Mouse (Mus musculus) olfactory bulb, adult 2 months (tissue): ENCODE data around the gene Cfl1. TPM values are rescaled to one million over a fixed set of nuclear protein-coding genes. Genes with fewer than 3 reads are reported as not detected.
"Not testable (repeated sequence)": the region's sequence is repeated elsewhere in the genome, so short reads cannot be mapped to it uniquely, and the experiment has no call there.

Source experiments
- H3K27ac ChIP-seq: fragments of 200-500 bp; 2 replicates; pipeline ENCODE4 v1.5.1; 2012; ENCODE audit warnings: low read depth, low read length; ENCODE audit not compliant: insufficient read depth
- H3K4me1 ChIP-seq: fragments of 200-500 bp; 2 replicates; pipeline ENCODE4 v1.6.1; 2012; ENCODE audit warnings: low read length; ENCODE audit not compliant: control insufficient read depth, insufficient read depth
- H3K4me3 ChIP-seq: fragments of 200-500 bp; 2 replicates; pipeline ENCODE4 v1.5.1; 2012; ENCODE audit warnings: mild to moderate bottlenecking, low read depth, low read length, moderate library complexity; ENCODE audit not compliant: insufficient read depth
- CTCF ChIP-seq: fragments of 200-500 bp; IDR thresholded peaks from 2 replicates; pipeline ENCODE4 v1.5.1; 2012; ENCODE audit warnings: low read depth, mild to moderate bottlenecking, low read length, moderate library complexity; ENCODE audit not compliant: insufficient read depth
- POLR2A ChIP-seq: fragments of 200-500 bp; IDR thresholded peaks from 2 replicates; pipeline ENCODE4 v1.6.1; 2012; ENCODE audit warnings: mild to moderate bottlenecking, low read depth, low read length, moderate library complexity; ENCODE audit not compliant: insufficient read depth
- WGBS: fragments of 180-500 bp; shearing (Covaris S2); methylation state at CpG from one replicate; pipeline ENCODE4 v1.1.7; 2018; 5-methylcytosine and 5-hydroxymethylcytosine counted together
- polyA plus RNA-seq: library from polyadenylated mRNA; stranded (reverse); fragments of >200 nt; gene quantifications from 2 replicates; pipeline ENCODE4 v1.2.4, GENCODE M21; 2012; ENCODE audit warnings: low replicate concordance; ENCODE audit not compliant: missing spikeins, insufficient read depth, insufficient read length

Gene Cfl1
- polyA plus RNA-seq, 1 experiment: 1,283 TPM

- Histone ChIP-seq H3K27ac (no peak overlapping the region), H3K4me1 (peaks cover 21% of the 10 kb centered on the region), H3K4me3 (no peak overlapping the region)
- TF ChIP-seq POLR2A (no peak), CTCF (no peak)
- WGBS: 64% methylated on average over 4 of the region's 4 CpGs
These were observed 2.4 kb downstream of the Cfl1 start for GRCm38 (mm10) chr19:5492641-5493040.

- H3K4me3 ChIP-seq: not testable (repeated sequence)
- peaks cover 20% of the 10 kb centered on the region; the same call in 1 of the 2 replicates for H3K4me1 ChIP-seq
- WGBS: 36% methylated on average over 9 of the region's 9 CpGs
These were observed 3.1 kb downstream of the Cfl1 start for GRCm38 (mm10) chr19:5493301-5493721.

GRCm38 (mm10) chr19:5494314-5494713 lies 4.1 kb downstream of the Cfl1 start:
- H3K4me3 ChIP-seq: no peak overlapping the region
- peaks cover 15% of the 10 kb centered on the region; the same call in 1 of the 2 replicates for H3K4me1 ChIP-seq
- 75% methylated on average over 3 of the region's 3 CpGs for WGBS
- no peak for TF ChIP-seq POLR2A
- H3K27ac ChIP-seq: no peak overlapping the region

More at GRCm38 (mm10) chr19:5493301-5493721, 3.1 kb downstream of the Cfl1 start:
- H3K27ac ChIP-seq: not testable (repeated sequence)

- WGBS: 80% methylated on average over 12 of the region's 12 CpGs
- H3K4me1 ChIP-seq: peaks cover 12% of the 10 kb centered on the region; the same call in 1 of the 2 replicates
- no peak overlapping the region for H3K4me3 ChIP-seq
- H3K27ac ChIP-seq: no peak overlapping the region
- TF ChIP-seq POLR2A: no peak
- no peak for TF ChIP-seq CTCF
These were observed 5.2 kb downstream of the Cfl1 start for GRCm38 (mm10) chr19:5495353-5496051.

- TF ChIP-seq CTCF (no peak), POLR2A (no peak)
- Histone ChIP-seq H3K4me1 (peaks cover 12% of the 10 kb centered on the region; the same call in 1 of the 2 replicates), H3K4me3 (no peak overlapping the region), H3K27ac (no peak overlapping the region)
- 83% methylated on average over 16 of the region's 16 CpGs for WGBS
These were observed 5.8 kb downstream of the Cfl1 start for GRCm38 (mm10) chr19:5496052-5496370.

GRCm38 (mm10) chr19:5500330-5500875 lies 10.1 kb downstream of the Cfl1 start:
- WGBS: 94% methylated on average over 2 of the region's 2 CpGs
- Histone ChIP-seq H3K4me1 (no peaks in the 10 kb centered on the region), H3K27ac (no peak overlapping the region), H3K4me3 (no peak overlapping the region)
- TF ChIP-seq CTCF (no peak), POLR2A (no peak)

GRCm38 (mm10) chr19:5503687-5504086 lies 13.4 kb downstream of the Cfl1 start, which contains the start of gene 1700020D05Rik:
Gene 1700020D05Rik, minus strand, starts transcription at chr19:5503787.
- Histone ChIP-seq H3K4me3 (no peak within 1 kb of the TSS), H3K27ac (no peak within 1 kb of the TSS), H3K4me1 (no peaks in the 10 kb centered on the region)
- TF ChIP-seq CTCF (no peak), POLR2A (no peak)
- WGBS: 64% methylated on average over 17 of the region's 17 CpGs

- Histone ChIP-seq H3K4me1 (peaks cover 8% of the 10 kb centered on the region), H3K27ac (peak within 1 kb of the TSS; percentile 52), H3K4me3 (peak within 1 kb of the TSS; percentile 60)
- WGBS: under 1% methylated on average over 47 of the region's 47 CpGs
- TF ChIP-seq POLR2A: 0 out of 2 replicates have a peak, but pooled peaks have one; percentile 32
- no peak for TF ChIP-seq CTCF
These were observed 20.1 kb downstream of the Cfl1 start, which contains the start of gene Snx32 for GRCm38 (mm10) chr19:5510031-5511026. Gene Snx32, minus strand, starts transcription at chr19:5510538.
